Mouse (Mus musculus) embryonic facial prominence, embryonic 13.5 days (tissue): Measurements from ENCODE around the gene Picalm. TPM values are rescaled to one million over a fixed set of nuclear protein-coding genes. Genes with fewer than 3 reads are reported as not detected.

Source experiments
- ATAC-seq: fragments of 200-750 bp; cut with Nextera tagmentation; 2 replicates; pipeline ENCODE4 v1.8.0; 2017; ENCODE audit warnings: low read depth; ENCODE audit not compliant: insufficient number of reproducible peaks, insufficient read depth, low FRiP score, low TSS enrichment
- H3K27ac ChIP-seq: fragments of 300-500 bp; sonication (generic); 2 replicates; pipeline ENCODE4 v1.5.1; 2015; ENCODE audit warnings: moderate library complexity, mild to moderate bottlenecking, inconsistent platforms
- H3K27me3 ChIP-seq: fragments of 300-500 bp; sonication (generic); 2 replicates; pipeline ENCODE4 v1.6.1; 2015; ENCODE audit warnings: mild to moderate bottlenecking, inconsistent platforms
- H3K36me3 ChIP-seq: fragments of 300-500 bp; sonication (generic); 2 replicates; pipeline ENCODE4 v1.6.1; 2015; ENCODE audit warnings: mild to moderate bottlenecking, inconsistent platforms
- H3K4me1 ChIP-seq: fragments of 300-500 bp; sonication (generic); 2 replicates; pipeline ENCODE4 v1.6.1; 2015; ENCODE audit warnings: inconsistent platforms
- H3K4me2 ChIP-seq: fragments of 300-500 bp; sonication (generic); 2 replicates; pipeline ENCODE4 v1.6.1; 2015; ENCODE audit warnings: moderate library complexity, mild to moderate bottlenecking, inconsistent platforms
- H3K4me3 ChIP-seq: fragments of 300-500 bp; sonication (generic); 2 replicates; pipeline ENCODE4 v1.5.1; 2015; ENCODE audit warnings: mild to moderate bottlenecking, inconsistent platforms
- H3K9ac ChIP-seq: fragments of 300-500 bp; sonication (generic); 2 replicates; pipeline ENCODE4 v1.6.1; 2015; ENCODE audit warnings: mild to moderate bottlenecking, inconsistent platforms
- H3K9me3 ChIP-seq: fragments of 300-500 bp; sonication (generic); 2 replicates; pipeline ENCODE4 v1.6.1; 2016; ENCODE audit warnings: inconsistent platforms
- WGBS: fragments of 180-500 bp; shearing (Covaris S2); methylation state at CpG from one replicate; pipeline ENCODE4 v1.1.7; 2015; ENCODE audit warnings: mixed read lengths; 5-methylcytosine and 5-hydroxymethylcytosine counted together
- polyA plus RNA-seq: library from polyadenylated mRNA; unstranded; fragments of >200 nt; fragmentation: Nextera tagmentation; extraction: Ambion mirVana; gene quantifications from 2 replicates; pipeline ENCODE4 v1.2.1, GENCODE M21; 2015

Gene Picalm
- polyA plus RNA-seq, 1 experiment from 2014 or later: 41.5 TPM

GRCm38 (mm10) chr7:90132322-90132721, 2.3 kb downstream of the Picalm start:
- H3K9ac ChIP-seq: peak overlapping the region; percentile 95
- no peaks in the 10 kb centered on the region for H3K36me3 ChIP-seq
- 58% methylated on average over 3 of the region's 3 CpGs for WGBS
- peak overlapping the region; percentile 94 for H3K4me3 ChIP-seq
- peaks cover 12% of the 10 kb centered on the region for H3K4me1 ChIP-seq
- ATAC-seq: no peak
- H3K27me3 ChIP-seq: no peaks in the 10 kb centered on the region
- H3K4me2 ChIP-seq: peak overlapping the region; percentile 87
- no peaks in the 10 kb centered on the region for H3K9me3 ChIP-seq
- peak overlapping the region; percentile 97; the same call in 1 of the 2 replicates for H3K27ac ChIP-seq

GRCm38 (mm10) chr7:90136736-90137135, 6.7 kb downstream of the Picalm start:
- 84% methylated on average over 3 of the region's 3 CpGs for WGBS
- H3K27me3 ChIP-seq: no peaks in the 10 kb centered on the region
- no peak overlapping the region for H3K27ac ChIP-seq
- H3K4me2 ChIP-seq: no peak overlapping the region
- ATAC-seq: no peak
- no peak overlapping the region for H3K4me3 ChIP-seq
- no peaks in the 10 kb centered on the region for H3K36me3 ChIP-seq
- H3K4me1 ChIP-seq: peaks cover 13% of the 10 kb centered on the region
- H3K9me3 ChIP-seq: no peaks in the 10 kb centered on the region
- no peak overlapping the region for H3K9ac ChIP-seq

- Histone ChIP-seq H3K9me3 (no peaks in the 10 kb centered on the region), H3K36me3 (no peaks in the 10 kb centered on the region), H3K9ac (no peak overlapping the region), H3K27ac (no peak overlapping the region), H3K4me3 (no peak overlapping the region), H3K27me3 (no peaks in the 10 kb centered on the region), H3K4me1 (peaks cover 10% of the 10 kb centered on the region; the same call in 1 of the 2 replicates), H3K4me2 (no peak overlapping the region)
- WGBS: 87% methylated on average over 4 of the region's 4 CpGs
- no peak for ATAC-seq
Observed at GRCm38 (mm10) chr7:90138359-90138758, 8.3 kb downstream of the Picalm start.

GRCm38 (mm10) chr7:90140290-90140689, 10.3 kb downstream of the Picalm start:
- no peak overlapping the region for H3K4me3 ChIP-seq
- H3K27me3 ChIP-seq: no peaks in the 10 kb centered on the region
- ATAC-seq: no peak
- no peaks in the 10 kb centered on the region for H3K36me3 ChIP-seq
- H3K9me3 ChIP-seq: no peaks in the 10 kb centered on the region
- 82% methylated on average over 3 of the region's 3 CpGs for WGBS
- no peak overlapping the region for H3K4me2 ChIP-seq
- H3K9ac ChIP-seq: no peak overlapping the region
- H3K27ac ChIP-seq: no peak overlapping the region
- H3K4me1 ChIP-seq: peaks cover 16% of the 10 kb centered on the region; the same call in 1 of the 2 replicates

- peaks cover 24% of the 10 kb centered on the region for H3K4me1 ChIP-seq
- H3K9me3 ChIP-seq: no peaks in the 10 kb centered on the region
- no peaks in the 10 kb centered on the region for H3K27me3 ChIP-seq
- no peak for ATAC-seq
- no peak overlapping the region for H3K4me2 ChIP-seq
- H3K27ac ChIP-seq: no peak overlapping the region
- H3K4me3 ChIP-seq: no peak overlapping the region
- no peaks in the 10 kb centered on the region for H3K36me3 ChIP-seq
- 94% methylated on average over 2 of the region's 2 CpGs for WGBS
- no peak overlapping the region for H3K9ac ChIP-seq
Observed at GRCm38 (mm10) chr7:90144275-90144674, 14.3 kb downstream of the Picalm start.

GRCm38 (mm10) chr7:90144971-90145370, 15.0 kb downstream of the Picalm start:
- no peaks in the 10 kb centered on the region for H3K27me3 ChIP-seq
- peaks cover 24% of the 10 kb centered on the region for H3K4me1 ChIP-seq
- no peak overlapping the region for H3K9ac ChIP-seq
- WGBS: 81% methylated on average over 2 of the region's 2 CpGs
- H3K36me3 ChIP-seq: no peaks in the 10 kb centered on the region
- no peak overlapping the region for H3K4me2 ChIP-seq
- no peak overlapping the region for H3K4me3 ChIP-seq
- H3K27ac ChIP-seq: no peak overlapping the region
- H3K9me3 ChIP-seq: no peaks in the 10 kb centered on the region
- no peak for ATAC-seq

GRCm38 (mm10) chr7:90145376-90145775, 15.4 kb downstream of the Picalm start:
- ATAC-seq: no peak
- no peaks in the 10 kb centered on the region for H3K9me3 ChIP-seq
- H3K4me2 ChIP-seq: no peak overlapping the region
- H3K4me3 ChIP-seq: no peak overlapping the region
- H3K27me3 ChIP-seq: no peaks in the 10 kb centered on the region
- no peak overlapping the region for H3K9ac ChIP-seq
- H3K27ac ChIP-seq: no peak overlapping the region
- H3K36me3 ChIP-seq: no peaks in the 10 kb centered on the region
- peaks cover 24% of the 10 kb centered on the region for H3K4me1 ChIP-seq

GRCm38 (mm10) chr7:90145897-90146296, 15.9 kb downstream of the Picalm start:
- Histone ChIP-seq H3K27me3 (no peaks in the 10 kb centered on the region), H3K9me3 (no peaks in the 10 kb centered on the region), H3K9ac (no peak overlapping the region), H3K4me1 (peaks cover 24% of the 10 kb centered on the region), H3K36me3 (no peaks in the 10 kb centered on the region), H3K4me2 (no peak overlapping the region), H3K27ac (no peak overlapping the region), H3K4me3 (no peak overlapping the region)
- WGBS: 54% methylated on average over 4 of the region's 4 CpGs
- ATAC-seq: no peak

- H3K27me3 ChIP-seq: no peaks in the 10 kb centered on the region
- H3K9me3 ChIP-seq: no peaks in the 10 kb centered on the region
- no peak overlapping the region for H3K9ac ChIP-seq
- H3K4me1 ChIP-seq: peaks cover 24% of the 10 kb centered on the region
- no peaks in the 10 kb centered on the region for H3K36me3 ChIP-seq
- H3K4me2 ChIP-seq: no peak overlapping the region
- WGBS: 75% methylated on average over 1 of the region's 1 CpGs
- H3K4me3 ChIP-seq: no peak overlapping the region
- no peak for ATAC-seq
- no peak overlapping the region for H3K27ac ChIP-seq
Observed at GRCm38 (mm10) chr7:90146321-90146720, 16.3 kb downstream of the Picalm start.

GRCm38 (mm10) chr7:90148023-90148422, 18.0 kb downstream of the Picalm start:
- Histone ChIP-seq H3K9ac (no peak overlapping the region), H3K9me3 (no peaks in the 10 kb centered on the region), H3K4me1 (peaks cover 20% of the 10 kb centered on the region), H3K27me3 (no peaks in the 10 kb centered on the region), H3K4me2 (no peak overlapping the region), H3K27ac (no peak overlapping the region), H3K4me3 (no peak overlapping the region), H3K36me3 (no peaks in the 10 kb centered on the region)
- ATAC-seq: no peak
- WGBS: 86% methylated on average over 2 of the region's 2 CpGs

- Histone ChIP-seq H3K4me1 (peaks cover 17% of the 10 kb centered on the region), H3K4me2 (no peak overlapping the region), H3K9me3 (no peaks in the 10 kb centered on the region), H3K27me3 (no peaks in the 10 kb centered on the region), H3K27ac (no peak overlapping the region), H3K36me3 (no peaks in the 10 kb centered on the region), H3K4me3 (no peak overlapping the region), H3K9ac (no peak overlapping the region)
- no peak for ATAC-seq
- 64% methylated on average over 1 of the region's 1 CpGs for WGBS
Observed at GRCm38 (mm10) chr7:90148516-90148915, 18.5 kb downstream of the Picalm start.

- Histone ChIP-seq H3K4me1 (peaks cover 13% of the 10 kb centered on the region), H3K9ac (no peak overlapping the region), H3K36me3 (no peaks in the 10 kb centered on the region), H3K4me3 (no peak overlapping the region), H3K4me2 (no peak overlapping the region), H3K27ac (no peak overlapping the region), H3K27me3 (no peaks in the 10 kb centered on the region), H3K9me3 (no peaks in the 10 kb centered on the region)
- ATAC-seq: no peak
- 40% methylated on average over 2 of the region's 2 CpGs for WGBS
Observed at GRCm38 (mm10) chr7:90150311-90150710, 20.3 kb downstream of the Picalm start.

- Histone ChIP-seq H3K27me3 (no peaks in the 10 kb centered on the region), H3K9me3 (no peaks in the 10 kb centered on the region), H3K4me3 (no peak overlapping the region), H3K36me3 (peaks cover 25% of the 10 kb centered on the region), H3K9ac (no peak overlapping the region), H3K4me2 (no peak overlapping the region), H3K4me1 (no peaks in the 10 kb centered on the region), H3K27ac (no peak overlapping the region)
- WGBS: 92% methylated on average over 2 of the region's 2 CpGs
- ATAC-seq: no peak
Observed at GRCm38 (mm10) chr7:90158034-90158433, 28.0 kb downstream of the Picalm start.
